Mouse (Mus musculus): Measurements from ENCODE around the gene Tiam1. TPM values are rescaled to one million over a fixed set of nuclear protein-coding genes. Genes with fewer than 3 reads are reported as not detected.

The Tiam1 gene
- polyA plus RNA-seq, 1 experiment from 2014 or later: 59.7 TPM

DNA sequence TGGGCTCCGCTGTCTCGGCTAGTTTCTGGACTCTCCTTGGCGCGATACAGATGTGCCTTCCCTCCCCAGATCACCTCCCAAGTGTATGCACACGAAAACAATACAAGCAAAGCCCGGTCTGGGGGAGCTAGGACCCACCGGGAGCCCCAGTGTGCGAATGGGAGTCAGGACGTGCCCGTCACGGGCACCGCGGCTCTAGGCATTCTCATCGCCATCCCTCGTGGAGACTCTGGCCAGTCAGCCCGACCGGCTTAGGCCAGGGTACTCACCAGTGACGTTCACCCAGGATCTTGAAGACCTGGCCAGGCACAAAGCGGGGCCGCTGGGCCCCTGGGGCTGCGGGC lies 181 bp downstream of the Tiam1 start:
- Histone ChIP-seq H3K27ac (peak overlapping the region; percentile 94), H3K4me1 (replicated peaks) (peaks cover 50% of the 10 kb centered on the region), H3K4me3 (replicated peaks) (peak overlapping the region; percentile 81), H3K27me3 (no peaks in the 10 kb centered on the region), H3K4me2 (peak overlapping the region; percentile 90), H3K9me3 (no peaks in the 10 kb centered on the region), H3K36me3 (no peaks in the 10 kb centered on the region), H3K9ac (replicated peaks) (peak overlapping the region; percentile 79)
- peak; percentile 35 for ATAC-seq (ENCODE audit: insufficient number of reproducible peaks, insufficient read depth, low FRiP score, low TSS enrichment, low read depth)
- WGBS: under 1% methylated on average over 21 of the region's 21 CpGs

GRCm38 (mm10) chr16:90142574-90143415 lies 774 bp downstream of the Tiam1 start:
- Histone ChIP-seq H3K4me1 (replicated peaks) (peaks cover 56% of the 10 kb centered on the region), H3K36me3 (peaks cover 3% of the 10 kb centered on the region), H3K4me2 (peak overlapping the region; percentile 90), H3K27ac (peak overlapping the region; percentile 94), H3K27me3 (no peaks in the 10 kb centered on the region), H3K9ac (replicated peaks) (peak overlapping the region; percentile 79), H3K4me3 (replicated peaks) (peak overlapping the region; percentile 81), H3K9me3 (no peaks in the 10 kb centered on the region)
- under 1% methylated on average over 57 of the region's 57 CpGs for WGBS
- peak; percentile 14; the same call in 1 of the 2 replicates for ATAC-seq (ENCODE audit: insufficient number of reproducible peaks, insufficient read depth, low FRiP score, low TSS enrichment, low read depth)

- Histone ChIP-seq H3K27ac (no peak overlapping the region), H3K9ac (replicated peaks) (peak overlapping the region; percentile 79), H3K4me1 (replicated peaks) (peaks cover 57% of the 10 kb centered on the region), H3K4me2 (peak overlapping the region; percentile 90), H3K36me3 (peaks cover 9% of the 10 kb centered on the region), H3K27me3 (no peaks in the 10 kb centered on the region), H3K9me3 (no peaks in the 10 kb centered on the region), H3K4me3 (replicated peaks) (peak overlapping the region; percentile 81)
- under 1% methylated on average over 20 of the region's 20 CpGs for WGBS
- no peak for ATAC-seq (ENCODE audit: insufficient number of reproducible peaks, insufficient read depth, low FRiP score, low TSS enrichment, low read depth)
Observed at GRCm38 (mm10) chr16:90142247-90142573, 1.4 kb downstream of the Tiam1 start.

- H3K4me3 ChIP-seq (replicated peaks): peak overlapping the region; percentile 81
- peaks cover 57% of the 10 kb centered on the region for H3K4me1 ChIP-seq (replicated peaks)
- H3K27me3 ChIP-seq: no peaks in the 10 kb centered on the region
- H3K36me3 ChIP-seq: peaks cover 14% of the 10 kb centered on the region
- 34% methylated on average over 9 of the region's 9 CpGs for WGBS
- peak overlapping the region; percentile 62; the same call in 1 of the 2 replicates for H3K27ac ChIP-seq
- H3K9ac ChIP-seq (replicated peaks): peak overlapping the region; percentile 79; the same call in 1 of the 2 replicates
- H3K9me3 ChIP-seq: no peaks in the 10 kb centered on the region
- peak overlapping the region; percentile 90 for H3K4me2 ChIP-seq
- ATAC-seq (ENCODE audit: insufficient number of reproducible peaks, insufficient read depth, low FRiP score, low TSS enrichment, low read depth): no peak
Observed at GRCm38 (mm10) chr16:90141556-90141955, 2.0 kb downstream of the Tiam1 start.

- H3K9me3 ChIP-seq: no peaks in the 10 kb centered on the region
- no peaks in the 10 kb centered on the region for H3K27me3 ChIP-seq
- H3K4me1 ChIP-seq (replicated peaks): peaks cover 57% of the 10 kb centered on the region
- peak overlapping the region; percentile 13 for H3K4me2 ChIP-seq
- ATAC-seq (ENCODE audit: insufficient number of reproducible peaks, insufficient read depth, low FRiP score, low TSS enrichment, low read depth): no peak
- H3K9ac ChIP-seq (replicated peaks): no peak overlapping the region; the same call in 1 of the 2 replicates
- peaks cover 14% of the 10 kb centered on the region for H3K36me3 ChIP-seq
- no peak overlapping the region for H3K4me3 ChIP-seq (replicated peaks)
- peak overlapping the region; percentile 12; the same call in 1 of the 2 replicates for H3K27ac ChIP-seq
- 78% methylated on average over 10 of the region's 10 CpGs for WGBS
Observed at GRCm38 (mm10) chr16:90140571-90140970, 3.0 kb downstream of the Tiam1 start.

DNA sequence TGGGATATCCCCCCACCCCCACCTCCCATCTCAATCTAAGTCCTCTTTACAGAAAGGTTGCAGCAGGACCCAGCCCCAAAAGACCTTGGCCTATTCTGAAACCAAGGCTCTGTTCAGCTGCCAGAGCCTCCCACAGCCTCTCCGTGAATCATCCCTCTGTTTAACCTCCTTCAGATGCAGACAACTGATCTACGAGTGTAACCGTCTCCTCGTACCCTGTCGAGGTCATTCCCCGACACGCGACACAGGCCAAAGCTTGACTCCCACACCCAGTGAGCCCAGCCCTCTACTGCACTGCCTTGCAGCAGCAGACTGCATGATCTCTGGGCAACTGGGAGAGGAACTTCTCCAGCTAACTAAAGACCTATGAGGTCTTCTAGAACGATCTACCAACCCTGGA lies 3.9 kb downstream of the Tiam1 start:
- H3K27ac ChIP-seq: 0 out of 2 replicates have a peak overlapping the region, but pooled peaks have one; percentile 9
- H3K27me3 ChIP-seq: no peaks in the 10 kb centered on the region
- peaks cover 49% of the 10 kb centered on the region for H3K4me1 ChIP-seq (replicated peaks)
- no peak overlapping the region for H3K4me3 ChIP-seq (replicated peaks)
- H3K4me2 ChIP-seq: peak overlapping the region; percentile 26
- H3K9ac ChIP-seq (replicated peaks): 0 out of 2 replicates have a peak overlapping the region, but pooled peaks have one; percentile 9
- peaks cover 14% of the 10 kb centered on the region for H3K36me3 ChIP-seq
- ATAC-seq (ENCODE audit: insufficient number of reproducible peaks, insufficient read depth, low FRiP score, low TSS enrichment, low read depth): no peak
- WGBS: 52% methylated on average over 9 of the region's 9 CpGs
- no peaks in the 10 kb centered on the region for H3K9me3 ChIP-seq

- Histone ChIP-seq H3K4me3 (replicated peaks) (no peak overlapping the region), H3K4me2 (peak overlapping the region; percentile 3; the same call in 1 of the 2 replicates), H3K9ac (replicated peaks) (peak overlapping the region; percentile 32; the same call in 1 of the 2 replicates), H3K27me3 (no peaks in the 10 kb centered on the region), H3K4me1 (replicated peaks) (peaks cover 47% of the 10 kb centered on the region), H3K36me3 (peaks cover 14% of the 10 kb centered on the region), H3K9me3 (no peaks in the 10 kb centered on the region), H3K27ac (peak overlapping the region; percentile 51; the same call in 1 of the 2 replicates)
- no peak for ATAC-seq (ENCODE audit: insufficient number of reproducible peaks, insufficient read depth, low FRiP score, low TSS enrichment, low read depth)
- 49% methylated on average over 12 of the region's 12 CpGs for WGBS
Observed at GRCm38 (mm10) chr16:90138151-90138550, 5.4 kb downstream of the Tiam1 start.

DNA sequence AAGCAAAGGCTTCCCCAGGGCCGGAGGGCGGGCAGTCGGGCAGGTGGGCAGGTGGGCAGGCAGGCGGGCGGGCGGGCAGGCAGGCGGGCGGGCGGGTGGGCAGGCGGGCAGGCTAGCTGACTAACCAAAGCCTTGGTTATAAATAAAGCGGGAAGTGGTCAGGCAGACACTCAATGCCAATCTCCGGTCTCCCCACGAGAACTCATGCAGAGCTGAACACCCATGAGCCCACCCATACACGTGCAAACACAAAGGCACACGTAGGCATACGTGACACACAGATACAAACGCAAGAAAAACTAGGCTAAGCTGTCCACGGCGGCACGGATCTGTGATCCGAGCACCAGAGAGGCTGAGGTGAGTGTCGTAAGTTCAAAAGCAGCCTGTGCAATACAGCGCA lies 6.4 kb downstream of the Tiam1 start:
- H3K4me1 ChIP-seq (replicated peaks): peaks cover 45% of the 10 kb centered on the region
- no peak overlapping the region for H3K9ac ChIP-seq (replicated peaks)
- no peaks in the 10 kb centered on the region for H3K27me3 ChIP-seq
- no peak overlapping the region for H3K4me3 ChIP-seq (replicated peaks)
- H3K27ac ChIP-seq: no peak overlapping the region
- 89% methylated on average over 19 of the region's 23 CpGs for WGBS
- H3K4me2 ChIP-seq: no peak overlapping the region
- no peaks in the 10 kb centered on the region for H3K9me3 ChIP-seq
- H3K36me3 ChIP-seq: peaks cover 14% of the 10 kb centered on the region
- ATAC-seq (ENCODE audit: insufficient number of reproducible peaks, insufficient read depth, low FRiP score, low TSS enrichment, low read depth): no peak

DNA sequence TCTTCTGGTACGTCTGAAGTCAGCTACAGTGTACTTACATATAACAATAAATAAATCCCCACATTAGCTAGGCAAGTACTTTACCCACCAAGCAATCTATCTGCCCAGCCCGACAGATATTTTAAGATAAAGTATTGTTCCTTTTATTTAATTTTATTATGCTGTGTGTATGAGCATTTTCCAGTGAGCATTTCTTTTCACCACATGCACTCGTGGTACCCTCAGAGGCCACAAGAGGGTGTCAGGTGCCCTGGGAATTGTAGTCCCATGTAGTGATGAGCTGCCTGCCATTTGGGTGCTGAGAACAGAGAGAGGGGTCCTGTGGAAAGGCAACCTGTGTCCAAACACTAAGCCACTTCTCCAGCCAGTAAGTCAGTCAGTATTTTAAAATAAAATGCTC lies 8.0 kb downstream of the Tiam1 start:
- Histone ChIP-seq H3K4me1 (replicated peaks) (peaks cover 31% of the 10 kb centered on the region), H3K27me3 (no peaks in the 10 kb centered on the region), H3K9me3 (no peaks in the 10 kb centered on the region), H3K4me3 (replicated peaks) (no peak overlapping the region), H3K36me3 (peaks cover 14% of the 10 kb centered on the region), H3K9ac (replicated peaks) (no peak overlapping the region), H3K27ac (no peak overlapping the region), H3K4me2 (no peak overlapping the region)
- WGBS: 93% methylated on average over 3 of the region's 3 CpGs
- no peak for ATAC-seq (ENCODE audit: insufficient number of reproducible peaks, insufficient read depth, low FRiP score, low TSS enrichment, low read depth)

DNA sequence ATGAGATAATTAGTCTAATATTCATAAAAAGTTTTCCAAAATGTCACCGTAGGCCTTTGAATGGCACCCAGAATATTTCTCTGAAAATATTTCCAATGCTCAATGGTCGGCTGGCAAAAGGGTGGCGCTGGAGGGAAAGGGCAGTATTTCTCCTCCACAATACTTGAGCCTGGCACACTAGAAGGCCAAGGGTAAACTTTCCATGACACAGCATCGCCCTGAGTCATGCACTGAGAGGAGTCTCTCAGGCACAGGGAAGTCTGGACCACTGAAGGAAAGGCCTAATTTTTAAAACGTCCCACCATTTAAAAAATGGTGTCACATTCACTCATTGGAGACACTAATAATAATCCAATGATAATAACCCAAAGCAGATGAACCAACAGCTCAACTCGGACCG lies 9.2 kb downstream of the Tiam1 start:
- Histone ChIP-seq H3K4me3 (replicated peaks) (no peak overlapping the region), H3K4me2 (no peak overlapping the region), H3K9ac (replicated peaks) (no peak overlapping the region), H3K36me3 (peaks cover 14% of the 10 kb centered on the region), H3K27me3 (no peaks in the 10 kb centered on the region), H3K4me1 (replicated peaks) (peaks cover 24% of the 10 kb centered on the region), H3K27ac (no peak overlapping the region), H3K9me3 (no peaks in the 10 kb centered on the region)
- WGBS: 89% methylated on average over 7 of the region's 7 CpGs
- ATAC-seq (ENCODE audit: insufficient number of reproducible peaks, insufficient read depth, low FRiP score, low TSS enrichment, low read depth): no peak

GRCm38 (mm10) chr16:90132816-90133215 lies 10.8 kb downstream of the Tiam1 start:
- no peak overlapping the region for H3K4me3 ChIP-seq (replicated peaks)
- H3K27ac ChIP-seq: no peak overlapping the region
- H3K27me3 ChIP-seq: no peaks in the 10 kb centered on the region
- 45% methylated on average over 7 of the region's 7 CpGs for WGBS
- no peak overlapping the region for H3K9ac ChIP-seq (replicated peaks)
- H3K36me3 ChIP-seq: peaks cover 12% of the 10 kb centered on the region
- H3K4me1 ChIP-seq (replicated peaks): peaks cover 25% of the 10 kb centered on the region
- H3K4me2 ChIP-seq: no peak overlapping the region
- ATAC-seq (ENCODE audit: insufficient number of reproducible peaks, insufficient read depth, low FRiP score, low TSS enrichment, low read depth): no peak
- no peaks in the 10 kb centered on the region for H3K9me3 ChIP-seq
